Comparison of ENCODE assay signal across 19 mouse cellular contexts in the genomic region with DNA sequence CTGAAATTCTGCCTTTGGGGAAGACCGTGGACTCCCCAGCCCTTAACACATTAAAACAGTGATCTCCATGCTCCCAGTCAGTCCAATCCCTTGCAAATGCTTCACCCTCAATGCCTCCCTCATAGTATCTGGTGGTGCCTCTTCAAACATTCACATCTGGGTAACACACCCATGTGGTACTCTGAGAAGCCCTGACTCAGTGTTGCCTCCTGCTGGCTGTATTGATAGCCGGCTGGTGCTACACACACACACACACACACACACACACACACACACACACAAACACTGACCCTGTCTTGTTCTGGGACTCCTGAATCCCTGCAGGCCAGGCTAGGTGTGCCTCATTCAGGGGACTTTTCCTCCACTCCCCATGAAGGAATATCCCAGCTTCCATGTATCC. TPM values are rescaled to one million over a fixed set of nuclear protein-coding genes. Genes with fewer than 3 reads are reported as not detected.
DNase-seq lines count a peak whose midpoint lies in the region; ATAC-seq and TF ChIP-seq lines count a peak whose summit lies in the region.
"Had no signal": no experiment of that assay in that cellular context is flagged by ENCODE, and none has a peak within 500 bp of the region (broad histone marks: within the 10 kb centered on the region; RNA-seq: fewer than 3 reads in every experiment).

No protein-coding gene starts in this region.

- peaks cover 18% of the 10 kb centered on the region; the same call in 1 of the 2 replicates for H3K4me1 ChIP-seq in intestine, postnatal 0 days (replicated peaks; ENCODE audit: control insufficient read depth, insufficient read depth, low read length)
- H3K4me1 ChIP-seq in intestine, embryonic 16.5 days (ENCODE audit: control insufficient read depth, insufficient read depth, low read length), result peaks cover 13% of the 10 kb centered on the region
- peaks cover 25% of the 10 kb centered on the region; the same call in 1 of the 2 replicates for H3K4me1 ChIP-seq in lung, postnatal 0 days (ENCODE audit: insufficient read depth, low read depth, low read length)

- peak; percentile 46 for TF ChIP-seq CTCF in intestine, postnatal 0 days (IDR thresholded peaks at IDR 0.05; ENCODE audit: low read depth)
- TF ChIP-seq CTCF in lung, postnatal 0 days (IDR thresholded peaks at IDR 0.05), result 0 out of 2 replicates have a peak, but pooled peaks have one; percentile 26

- WGBS in intestine, postnatal 0 days, result 95% methylated on average over 2 of the region's 2 CpGs
- 97% methylated on average over 2 of the region's 2 CpGs for WGBS in intestine, embryonic 16.5 days
- WGBS in lung, postnatal 0 days, result 100% methylated on average over 2 of the region's 2 CpGs

- TF ChIP-seq EP300 in lung, postnatal 0 days (IDR thresholded peaks at IDR 0.05), result no peak

- H3K9me3 ChIP-seq in intestine, postnatal 0 days (ENCODE audit: control insufficient read depth), result no peaks in the 10 kb centered on the region
- no peaks in the 10 kb centered on the region for H3K9me3 ChIP-seq in intestine, embryonic 16.5 days (ENCODE audit: control insufficient read depth, low read length)
- no peaks in the 10 kb centered on the region for H3K9me3 ChIP-seq in lung, postnatal 0 days (ENCODE audit: low read length)
- H3K9me3 ChIP-seq: lung, embryonic 15.5 days; midbrain, embryonic 10.5 days; neural tube, embryonic 15.5 days had no signal

- no peak for DNase-seq in lung, postnatal 0 days (ENCODE audit: low spot score)
- DNase-seq in lung, postnatal 25 days (ENCODE audit: low spot score), result no peak
- DNase-seq in T-cell, adult 2 months (ENCODE audit: low spot score), result peak; percentile 34
- DNase-seq in adrenal gland, postnatal 10 days, result no peak
- DNase-seq: adrenal gland, postnatal 14 days; cerebellum, adult 2 months; cerebellum, postnatal 36 days; embryo, embryonic 11 days; kidney, adult 18-20 months had no signal

- no peak overlapping the region for H3K4me3 ChIP-seq in intestine, postnatal 0 days (ENCODE audit: low read depth, low read length)
- no peak overlapping the region for H3K4me3 ChIP-seq in intestine, embryonic 16.5 days (ENCODE audit: low read length)
- H3K4me3 ChIP-seq in lung, postnatal 0 days (ENCODE audit: low read depth, low read length), result no peak overlapping the region
- H3K4me3 ChIP-seq: lung, embryonic 15.5 days; midbrain, embryonic 10.5 days; neural tube, embryonic 15.5 days had no signal

- H3K27ac ChIP-seq in intestine, postnatal 0 days (ENCODE audit: low read depth, low read length), result no peak overlapping the region
- H3K27ac ChIP-seq in intestine, embryonic 16.5 days (ENCODE audit: low read length), result no peak overlapping the region
- no peak overlapping the region for H3K27ac ChIP-seq in lung, postnatal 0 days (ENCODE audit: low read length)
- H3K27ac ChIP-seq: lung, embryonic 15.5 days; midbrain, embryonic 10.5 days; neural tube, embryonic 15.5 days had no signal

- H3K4me2 ChIP-seq in intestine, postnatal 0 days (replicated peaks; ENCODE audit: low read depth), result no peak overlapping the region
- H3K4me2 ChIP-seq in intestine, embryonic 16.5 days (ENCODE audit: low read depth, low read length), result no peak overlapping the region
- H3K4me2 ChIP-seq in lung, postnatal 0 days (replicated peaks; ENCODE audit: low read depth, low read length), result no peak overlapping the region
- H3K4me2 ChIP-seq: heart, embryonic 11.5 days; lung, embryonic 15.5 days; neural tube, embryonic 15.5 days had no signal

- H3K27me3 ChIP-seq in intestine, postnatal 0 days (replicated peaks; ENCODE audit: control insufficient read depth, insufficient read depth, low read length), result no peaks in the 10 kb centered on the region
- no peaks in the 10 kb centered on the region for H3K27me3 ChIP-seq in intestine, embryonic 16.5 days (replicated peaks; ENCODE audit: control insufficient read depth, insufficient read depth, low read length)
- no peaks in the 10 kb centered on the region for H3K27me3 ChIP-seq in lung, postnatal 0 days (replicated peaks; ENCODE audit: insufficient read depth, low read length)
- H3K27me3 ChIP-seq: lung, embryonic 15.5 days; neural tube, embryonic 15.5 days; Patski had no signal

- ATAC-seq in intestine, postnatal 0 days, result no peak
- no peak for ATAC-seq in intestine, embryonic 16.5 days
- ATAC-seq in lung, postnatal 0 days, result no peak
- no peak for ATAC-seq in inflammation-experienced regulatory T-cells, adult 6 months
- ATAC-seq: forebrain, embryonic 14.5 days; hindbrain, embryonic 16.5 days; Patski had no signal

- no peak overlapping the region for H3K9ac ChIP-seq in intestine, postnatal 0 days (ENCODE audit: low read depth, low read length)
- no peak overlapping the region for H3K9ac ChIP-seq in intestine, embryonic 16.5 days (ENCODE audit: low read depth, low read length)
- H3K9ac ChIP-seq in lung, postnatal 0 days (replicated peaks; ENCODE audit: low read depth), result no peak overlapping the region
- H3K9ac ChIP-seq: lung, embryonic 15.5 days; neural tube, embryonic 15.5 days had no signal

- no peaks in the 10 kb centered on the region for H3K36me3 ChIP-seq in intestine, postnatal 0 days (ENCODE audit: control insufficient read depth, insufficient read depth)
- no peaks in the 10 kb centered on the region for H3K36me3 ChIP-seq in intestine, embryonic 16.5 days (ENCODE audit: control insufficient read depth, insufficient read depth, low read length)
- H3K36me3 ChIP-seq in lung, postnatal 0 days (ENCODE audit: insufficient read depth, low read length), result no peaks in the 10 kb centered on the region
- H3K36me3 ChIP-seq: lung, embryonic 15.5 days; midbrain, embryonic 10.5 days; neural tube, embryonic 15.5 days had no signal

RNA-seq across cellular contexts. Expression of gene Usp3, which starts 24.9 kb away (rescaled TPM):
- 63.5 and 70.3 TPM in 2 replicates for polyA plus RNA-seq in intestine, postnatal 0 days (2015; fragmentation: Nextera tagmentation; extraction: Ambion mirVana)
- 75.5 and 79.1 TPM in 2 replicates for polyA plus RNA-seq in intestine, embryonic 16.5 days (2015; fragmentation: Nextera tagmentation; extraction: Ambion mirVana)
- 45.9 and 51.8 TPM in 2 replicates for polyA plus RNA-seq in lung, postnatal 0 days (2015; fragmentation: Nextera tagmentation; extraction: Ambion mirVana)
- 100 to 1,000 TPM in 1 of 3 experiments, 10 to 100 TPM in 2; 82.2 to 141 (median 98.8) TPM for polyA plus RNA-seq in inflammation-experienced regulatory T-cells, adult 6 months (2017; shearing (Covaris generic))
- 10 to 100 TPM; 35.3 to 48.5 TPM for total RNA-seq in adrenal gland, postnatal 10 days (2021)
